Mouse (Mus musculus) kidney, adult 2 months (tissue): ENCODE results near the gene Gng12.

Experiments
- CTCF ChIP-seq: fragments of 200-500 bp; conservative IDR thresholded peaks from 2 replicates; pipeline ENCODE4 v1.5.1; 2011; ENCODE audit warnings: low read depth, mild to moderate bottlenecking, control low read depth, low read length, moderate library complexity, mixed read lengths; ENCODE audit not compliant: insufficient read depth, insufficient read length
- POLR2A ChIP-seq: fragments of 200-500 bp; IDR thresholded peaks from one replicate; pipeline ENCODE4 v1.6.1; 2011; ENCODE audit warnings: low read depth, low read length, control low read depth

GRCm38 (mm10) chr6:66981366-66981765 lies 85.2 kb downstream of the Gng12 start:
- no peak for TF ChIP-seq CTCF
- TF ChIP-seq POLR2A = no peak
